ENCODE assay signal across 29 mouse cellular contexts in the genomic region with DNA sequence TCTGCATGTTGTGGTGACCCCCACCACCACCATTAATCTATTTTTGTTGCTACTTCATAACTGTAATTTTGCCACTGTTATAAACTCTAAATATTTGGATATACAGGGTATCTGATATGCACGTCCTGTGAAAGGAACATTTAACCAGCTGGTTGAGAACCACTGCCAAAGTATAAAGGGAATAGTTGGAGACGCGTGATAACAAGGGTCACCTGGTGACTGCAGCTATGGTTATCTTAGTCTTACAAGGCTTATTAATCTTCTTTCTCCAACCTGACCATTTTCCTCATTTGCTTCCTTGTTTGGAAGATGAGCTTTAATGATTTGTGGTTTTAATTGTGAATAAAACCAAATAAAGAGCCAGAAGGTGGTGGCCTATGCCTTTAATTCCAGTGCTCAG.
"Had no signal": no experiment of that assay in that cellular context is flagged by ENCODE, and none has a peak within 500 bp of the region (broad histone marks: within the 10 kb centered on the region; RNA-seq: fewer than 3 reads in every experiment).

No protein-coding gene starts in this region.

- H3K9ac ChIP-seq: heart, embryonic 12.5 days; heart, embryonic 13.5 days; heart, embryonic 15.5 days; hindbrain, embryonic 12.5 days; hindbrain, embryonic 13.5 days; hindbrain, embryonic 14.5 days; hindbrain, embryonic 15.5 days; intestine, embryonic 15.5 days; kidney, embryonic 15.5 days had no signal

- H3K27me3 ChIP-seq: heart, embryonic 12.5 days; heart, embryonic 13.5 days; heart, embryonic 15.5 days; hindbrain, embryonic 12.5 days; hindbrain, embryonic 13.5 days; hindbrain, embryonic 15.5 days; intestine, embryonic 15.5 days; kidney, embryonic 15.5 days had no signal

- H3K4me3 ChIP-seq: heart, embryonic 12.5 days; heart, embryonic 13.5 days; heart, embryonic 15.5 days; hindbrain, embryonic 10.5 days; hindbrain, embryonic 12.5 days; hindbrain, embryonic 13.5 days; hindbrain, embryonic 15.5 days; intestine, embryonic 15.5 days; kidney, embryonic 15.5 days; left cerebral cortex, adult 2 months had no signal

- H3K27ac ChIP-seq: heart, embryonic 13.5 days; heart, embryonic 15.5 days; hindbrain, embryonic 10.5 days; hindbrain, embryonic 12.5 days; hindbrain, embryonic 13.5 days; hindbrain, embryonic 14.5 days; hindbrain, embryonic 15.5 days; hindbrain, postnatal 0 days; intestine, embryonic 15.5 days; kidney, embryonic 15.5 days; kidney, postnatal 0 days; left cerebral cortex, adult 2 months had no signal

- H3K36me3 ChIP-seq: hindbrain, embryonic 15.5 days; intestine, embryonic 15.5 days had no signal

- DNase-seq: heart, postnatal 10 days; heart, postnatal 14 days; heart, postnatal 36 days; heart, postnatal 4 days; kidney, adult 11 months; kidney, adult 18-20 months; kidney, adult 2 months; kidney, adult 8-10 months; kidney, adult 9 months; kidney, postnatal 10 days; kidney, postnatal 14 days; kidney, postnatal 25 days; kidney, postnatal 36 days; kidney, postnatal 4 days; layer of hippocampus, adult 9-11 months; layer of hippocampus, postnatal 36 days had no signal

- H3K9me3 ChIP-seq: heart, embryonic 12.5 days; heart, embryonic 13.5 days; heart, embryonic 15.5 days; hindbrain, embryonic 10.5 days; hindbrain, embryonic 12.5 days; hindbrain, embryonic 13.5 days; hindbrain, embryonic 15.5 days; intestine, embryonic 15.5 days; kidney, embryonic 15.5 days had no signal
